Mouse (Mus musculus) ZHBTc4 (cell line): ENCODE data around the gene Psrc1.

Experiments
- DNase-seq: peaks from one replicate; pipeline ENCODE4 v3.0.0-alpha.2; 2011; ENCODE audit warnings: low read depth, low spot score

The Psrc1 gene

DNA sequence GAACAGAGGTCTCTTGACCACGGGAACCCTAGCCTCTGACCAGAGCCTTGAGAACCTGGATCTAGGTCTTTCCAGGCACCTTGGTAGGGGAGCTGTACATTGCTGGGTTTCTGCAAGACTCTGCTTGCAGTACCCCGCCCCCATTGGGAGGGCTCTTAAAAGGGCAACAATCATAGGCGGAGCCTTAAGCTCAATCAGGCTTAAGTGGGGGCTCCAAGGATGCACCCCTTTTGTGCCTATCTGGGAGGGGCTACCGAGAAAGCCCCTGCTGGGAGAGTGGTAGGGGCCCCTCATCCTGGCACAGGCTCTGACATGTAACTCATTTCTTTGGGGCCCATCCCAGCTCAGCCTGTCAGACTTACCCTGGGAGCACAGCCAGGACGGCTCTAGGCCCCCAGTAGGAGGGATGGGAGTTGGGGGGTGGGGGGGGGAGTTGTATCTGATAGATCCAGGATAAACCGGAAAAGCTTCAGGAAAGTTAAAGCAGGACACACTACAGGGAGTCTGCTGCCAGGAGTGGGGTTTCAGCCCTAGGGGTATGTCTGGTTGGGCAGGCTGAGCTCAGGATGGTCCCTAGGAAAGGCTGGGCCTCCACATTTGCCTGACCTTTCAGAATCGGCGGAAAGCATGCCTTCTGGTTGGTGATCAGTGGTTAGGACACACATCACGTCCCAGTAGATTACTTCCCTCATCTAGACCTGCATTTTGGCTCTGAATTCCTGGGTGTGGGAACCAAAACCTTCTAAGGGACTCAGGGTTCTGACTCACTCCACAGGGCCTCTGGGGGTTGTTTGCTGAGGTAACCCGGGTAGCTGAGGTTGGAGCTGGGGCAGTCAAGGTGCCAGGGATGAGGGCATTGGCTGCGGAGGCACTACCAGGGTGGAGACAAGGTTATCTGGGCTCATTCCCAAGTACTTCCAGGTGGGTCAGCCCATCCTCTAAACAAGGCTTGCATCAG, 40.5 kb downstream of the Psrc1 start:
- no peak for DNase-seq

DNA sequence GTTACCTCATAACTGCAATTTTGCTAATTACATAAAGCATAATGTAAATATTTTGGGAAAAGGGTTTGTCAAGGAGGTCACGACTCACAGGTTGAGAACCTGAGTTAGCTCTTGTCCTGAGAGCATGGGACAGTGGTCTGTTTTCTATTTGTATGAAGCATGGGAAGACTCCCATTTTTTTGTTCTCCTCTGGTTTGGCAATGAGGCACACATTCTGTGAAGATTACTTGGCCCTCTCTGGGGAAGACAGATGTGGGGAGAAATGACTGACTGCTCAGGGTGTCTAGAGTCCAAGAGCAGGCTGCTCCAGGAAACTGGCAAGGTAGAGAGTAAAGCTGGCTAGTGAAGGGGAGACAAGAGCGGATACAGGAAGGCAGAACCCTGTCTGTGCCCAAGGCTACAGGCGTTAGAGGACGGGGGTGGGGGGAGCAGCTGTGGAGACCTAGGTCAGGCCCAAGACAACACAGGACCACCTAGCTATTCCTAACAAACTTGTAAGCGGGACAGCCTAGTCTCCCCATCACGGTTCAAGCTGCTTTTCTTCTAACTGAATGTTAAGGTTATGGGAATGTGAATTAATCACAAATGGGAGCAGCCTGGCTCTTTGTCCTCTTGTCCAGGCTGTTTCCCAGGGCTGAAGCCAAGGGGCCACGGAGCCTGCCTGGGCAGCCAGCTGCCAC, 41.4 kb downstream of the Psrc1 start:
- DNase-seq = no peak

- DNase-seq = no peak
These were observed 42.0 kb downstream of the Psrc1 start for GRCm38 (mm10) chr3:108425624-108426018.

GRCm38 (mm10) chr3:108432542-108433187, 49.0 kb downstream of the Psrc1 start:
- no peak for DNase-seq

- DNase-seq = peak; percentile 97
These were observed 49.7 kb downstream of the Psrc1 start for GRCm38 (mm10) chr3:108433188-108433880.

DNA sequence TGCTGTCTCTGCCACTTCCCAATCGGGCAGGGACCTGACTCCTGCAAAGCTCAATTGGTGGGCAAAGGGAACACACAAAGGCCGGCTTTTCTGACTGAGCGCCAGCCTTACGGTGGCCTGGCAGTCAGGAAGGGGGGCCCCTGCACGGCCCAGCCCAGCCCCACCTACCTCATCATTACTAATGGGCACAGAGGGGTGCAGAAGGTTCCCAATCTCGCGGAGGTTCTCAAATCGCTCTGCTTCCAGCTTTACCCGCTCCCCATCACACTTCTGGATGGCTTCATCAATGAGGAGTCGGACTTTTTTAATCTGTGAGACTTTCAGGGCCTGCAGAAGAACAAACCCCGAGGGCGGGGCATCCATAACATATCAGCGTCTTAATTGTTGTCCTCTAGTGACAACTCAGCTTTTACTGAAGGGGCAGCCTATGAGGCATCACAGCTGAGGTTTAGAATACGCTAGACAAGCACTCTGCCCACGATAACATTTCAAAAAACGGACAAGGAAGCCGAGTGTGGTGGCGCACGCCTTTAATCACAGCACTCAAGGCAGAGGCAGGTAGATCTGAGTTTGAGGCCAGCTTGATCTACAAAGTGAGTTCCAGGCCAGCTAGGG, 50.3 kb downstream of the Psrc1 start:
- no peak for DNase-seq

DNA sequence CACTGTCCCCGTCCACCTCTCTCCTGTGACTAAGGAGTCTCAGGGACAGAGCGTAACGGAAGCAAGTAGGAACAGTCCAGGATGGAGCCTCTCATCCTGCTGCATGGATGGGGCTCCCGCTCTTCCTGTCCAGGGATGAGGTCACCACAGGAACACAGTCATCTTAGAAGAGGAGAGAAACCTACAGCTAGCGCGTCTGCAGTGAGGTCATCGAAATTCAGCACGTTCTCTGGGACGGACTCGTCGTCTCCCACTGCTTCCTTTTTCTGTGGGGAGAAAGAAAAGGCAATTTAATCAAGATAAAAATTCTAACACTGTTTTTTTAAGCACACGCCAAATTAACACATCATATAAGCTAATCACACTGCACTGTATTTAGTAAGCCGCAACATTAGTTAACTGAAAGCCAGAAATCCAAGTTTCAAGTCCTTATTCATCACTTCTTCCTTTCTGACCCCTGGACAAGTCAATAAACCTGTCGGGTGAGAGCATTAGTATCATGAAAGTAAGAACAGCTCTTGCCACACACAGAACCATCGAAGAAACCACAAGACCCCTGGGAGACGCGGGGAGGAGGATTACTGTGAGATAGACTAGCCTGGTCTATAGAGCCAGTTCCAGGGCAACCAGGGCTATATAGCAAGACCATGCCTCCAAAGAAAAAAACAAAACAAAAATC, 52.2 kb downstream of the Psrc1 start:
- DNase-seq = no peak

GRCm38 (mm10) chr3:108436380-108436714, 52.7 kb downstream of the Psrc1 start:
- no peak for DNase-seq
